Mouse (Mus musculus): Measurements from ENCODE around the gene Scaf1. TPM values are rescaled to one million over a fixed set of nuclear protein-coding genes. Genes with fewer than 3 reads are reported as not detected.

Scaf1 gene
- total RNA-seq, 4 experiments from 2014 or later: 88.5 to 120 (median 101) TPM

GRCm38 (mm10) chr7:44983944-44984832, 32.0 kb downstream of the Scaf1 start:
- no peak for DNase-seq

GRCm38 (mm10) chr7:44983085-44983484, 33.1 kb downstream of the Scaf1 start:
- peak; percentile 75 for DNase-seq

GRCm38 (mm10) chr7:44981539-44981938, 34.6 kb downstream of the Scaf1 start:
- DNase-seq: no peak

- no peak for DNase-seq
Observed at GRCm38 (mm10) chr7:44978300-44978699, 37.9 kb downstream of the Scaf1 start.

GRCm38 (mm10) chr7:44975117-44975419, 41.1 kb downstream of the Scaf1 start:
- no peak for DNase-seq

- DNase-seq: peak; percentile 76
Observed at GRCm38 (mm10) chr7:44974383-44975116, 41.6 kb downstream of the Scaf1 start, which contains the start of gene Cpt1c. Cpt1c (minus strand) TSS chr7:44974851.

GRCm38 (mm10) chr7:44973415-44974130, 42.6 kb downstream of the Scaf1 start:
- no peak for DNase-seq

- DNase-seq: no peak
Observed at GRCm38 (mm10) chr7:44971142-44971541, 45.0 kb downstream of the Scaf1 start.

GRCm38 (mm10) chr7:44970231-44970691, 45.9 kb downstream of the Scaf1 start:
- peak; percentile 82 for DNase-seq

- DNase-seq: no peak
Observed at GRCm38 (mm10) chr7:44966638-44967037, 49.5 kb downstream of the Scaf1 start.

GRCm38 (mm10) chr7:44965975-44966374, 50.2 kb downstream of the Scaf1 start:
- DNase-seq: no peak

GRCm38 (mm10) chr7:44964990-44965389, 51.2 kb downstream of the Scaf1 start:
- DNase-seq: no peak

- no peak for DNase-seq
Observed at GRCm38 (mm10) chr7:44962831-44963230, 53.3 kb downstream of the Scaf1 start.

GRCm38 (mm10) chr7:44962337-44962736, 53.8 kb downstream of the Scaf1 start:
- DNase-seq: no peak

GRCm38 (mm10) chr7:44960512-44960910, 55.7 kb downstream of the Scaf1 start:
- DNase-seq: no peak

- DNase-seq: no peak
Observed at GRCm38 (mm10) chr7:44959874-44960511, 56.2 kb downstream of the Scaf1 start.

GRCm38 (mm10) chr7:44959281-44959680, 56.9 kb downstream of the Scaf1 start:
- no peak for DNase-seq

GRCm38 (mm10) chr7:44958208-44958607, 58.0 kb downstream of the Scaf1 start:
- no peak for DNase-seq

GRCm38 (mm10) chr7:44957183-44957835, 58.9 kb downstream of the Scaf1 start:
- DNase-seq: no peak

GRCm38 (mm10) chr7:44956266-44956665, 59.9 kb downstream of the Scaf1 start:
- DNase-seq: no peak

- DNase-seq: no peak
Observed at GRCm38 (mm10) chr7:44955628-44956027, 60.5 kb downstream of the Scaf1 start.
